Mouse (Mus musculus) myocyte (in vitro differentiated cells): Measurements from ENCODE around the gene Prkaa1. TPM values are rescaled to one million over a fixed set of nuclear protein-coding genes. Genes with fewer than 3 reads are reported as not detected.

Experiments
- H3K27me3 ChIP-seq: one replicate; pipeline ENCODE4 v1.6.1; 2011; ENCODE audit not compliant: control insufficient read depth, insufficient read depth, insufficient read length
- H3K36me3 ChIP-seq: one replicate; pipeline ENCODE4 v1.6.1; 2011; ENCODE audit not compliant: control insufficient read depth, insufficient read depth
- H3K4me2 ChIP-seq: one replicate; pipeline ENCODE4 v1.6.1; 2011; ENCODE audit warnings: low read depth, control low read depth
- H3K4me3 ChIP-seq: one replicate; pipeline ENCODE4 v1.5.1; 2011; ENCODE audit warnings: mild to moderate bottlenecking, control low read depth, moderate library complexity
- H3K79me2 ChIP-seq: one replicate; pipeline ENCODE4 v1.6.1; 2011; ENCODE audit not compliant: control insufficient read depth, insufficient read depth
- H3ac ChIP-seq: one replicate; pipeline ENCODE4 v1.6.1; 2011; ENCODE audit not compliant: control insufficient read depth, insufficient read length
- CEBPB ChIP-seq: IDR thresholded peaks from 2 replicates; pipeline ENCODE4 v1.6.1; 2011; ENCODE audit warnings: mild to moderate bottlenecking, moderate library complexity; ENCODE audit not compliant: poor library complexity, insufficient read depth, severe bottlenecking
- E2F4 ChIP-seq: IDR thresholded peaks from one replicate; pipeline ENCODE4 v1.6.1; 2011; ENCODE audit warnings: mild to moderate bottlenecking, control low read depth, moderate library complexity; ENCODE audit not compliant: insufficient read depth
- MAX ChIP-seq: IDR thresholded peaks from one replicate; pipeline ENCODE4 v1.6.1; 2011; ENCODE audit warnings: low read depth, mild to moderate bottlenecking, control low read depth
- MYOD1 ChIP-seq, 3 experiments: IDR thresholded peaks; one replicate each; pipeline ENCODE4 v1.6.1; 2011; ENCODE audit warnings: control low read depth in 2 of 3, low read depth in 2 of 3, mild to moderate bottlenecking in 2 of 3, moderate library complexity in 1 of 3; ENCODE audit not compliant: insufficient read length in 2 of 3, control insufficient read depth in 1 of 3
- MYOG ChIP-seq, 3 experiments: IDR thresholded peaks; one replicate each; pipeline ENCODE4 v1.6.1; 2011; ENCODE audit warnings: control low read depth in 2 of 3, low read depth in 2 of 3, mild to moderate bottlenecking in 2 of 3; ENCODE audit not compliant: insufficient read length in 2 of 3, control insufficient read depth in 1 of 3, insufficient read depth in 1 of 3
- POLR2A ChIP-seq: IDR thresholded peaks from one replicate; pipeline ENCODE4 v1.6.1; 2011; ENCODE audit warnings: low read depth, mild to moderate bottlenecking, control low read depth, moderate library complexity; ENCODE audit not compliant: insufficient read length
- POLR2AphosphoS2 ChIP-seq: IDR thresholded peaks from one replicate; pipeline ENCODE4 v1.6.1; 2011; ENCODE audit warnings: low read depth, control low read depth; ENCODE audit not compliant: insufficient read length
- REST ChIP-seq: IDR thresholded peaks from one replicate; pipeline ENCODE4 v1.6.1; 2011; ENCODE audit warnings: mild to moderate bottlenecking, control low read depth, moderate library complexity; ENCODE audit not compliant: insufficient read depth, insufficient read length
- SRF ChIP-seq: IDR thresholded peaks from one replicate; pipeline ENCODE4 v1.6.1; 2011; ENCODE audit warnings: low read depth; ENCODE audit not compliant: control insufficient read depth, insufficient read length
- TCF12 ChIP-seq: IDR thresholded peaks from one replicate; pipeline ENCODE4 v1.6.1; 2011; ENCODE audit warnings: mild to moderate bottlenecking, control low read depth; ENCODE audit not compliant: poor library complexity, insufficient read depth, severe bottlenecking
- TCF3 ChIP-seq: IDR thresholded peaks from one replicate; pipeline ENCODE4 v1.6.1; 2011; ENCODE audit warnings: low read depth, control low read depth; ENCODE audit not compliant: insufficient read length
- USF1 ChIP-seq: IDR thresholded peaks from one replicate; pipeline ENCODE4 v1.6.1; 2011; ENCODE audit warnings: low read depth, mild to moderate bottlenecking, control low read depth, moderate library complexity
- polyA plus RNA-seq: library from polyadenylated mRNA; unstranded; fragments of >200 nt; fragmentation: generic; extraction: Trizol; gene quantifications from one replicate; pipeline ENCODE4 v1.2.1, GENCODE M21; 2012; ENCODE audit warnings: missing spikeins

Prkaa1 gene
- polyA plus RNA-seq, 1 experiment: 14.9 TPM

GRCm38 (mm10) chr15:5145196-5145945, 1.7 kb downstream of the Prkaa1 start:
- no peaks in the 10 kb centered on the region for H3K36me3 ChIP-seq
- H3K4me2 ChIP-seq: peak overlapping the region; percentile 95
- peak overlapping the region; percentile 53 for H3K4me3 ChIP-seq
- TF ChIP-seq POLR2AphosphoS2 (no peak), POLR2A (no peak), REST (no peak), CEBPB (no peak)
- peaks cover 63% of the 10 kb centered on the region for H3K79me2 ChIP-seq
- no peak overlapping the region for H3ac ChIP-seq
- no peaks in the 10 kb centered on the region for H3K27me3 ChIP-seq

- peak overlapping the region; percentile 57 for H3K4me2 ChIP-seq
These were observed 5.5 kb downstream of the Prkaa1 start for GRCm38 (mm10) chr15:5149187-5149586.

GRCm38 (mm10) chr15:5152171-5152570, 8.5 kb downstream of the Prkaa1 start:
- no peaks in the 10 kb centered on the region for H3K27me3 ChIP-seq
- TF ChIP-seq REST: no peak
- no peak overlapping the region for H3K4me2 ChIP-seq
- H3ac ChIP-seq: no peak overlapping the region
- H3K36me3 ChIP-seq: no peaks in the 10 kb centered on the region
- H3K4me3 ChIP-seq: no peak overlapping the region
- H3K79me2 ChIP-seq: peaks cover 100% of the 10 kb centered on the region

More at GRCm38 (mm10) chr15:5149187-5149586, 5.5 kb downstream of the Prkaa1 start:
- Histone ChIP-seq H3K27me3 (no peaks in the 10 kb centered on the region), H3ac (no peak overlapping the region), H3K79me2 (peaks cover 100% of the 10 kb centered on the region), H3K36me3 (no peaks in the 10 kb centered on the region), H3K4me3 (no peak overlapping the region)
- TF ChIP-seq TCF12 (no peak), TCF3 (no peak), E2F4 (no peak)

- no peak overlapping the region for H3K4me3 ChIP-seq
- H3K4me2 ChIP-seq: no peak overlapping the region
- H3K36me3 ChIP-seq: no peaks in the 10 kb centered on the region
- peaks cover 100% of the 10 kb centered on the region for H3K79me2 ChIP-seq
- TF ChIP-seq TCF3 (no peak), MYOG (IDR thresholded peaks at IDR 0.05; ENCODE audit: control insufficient read depth in 1 of 3, insufficient read depth in 1 of 3, insufficient read length in 2 of 3, low read depth in 2 of 3) (no peak), REST (no peak), E2F4 (no peak), SRF (no peak), POLR2AphosphoS2 (no peak), USF1 (no peak), MYOD1 (IDR thresholded peaks at IDR 0.05; ENCODE audit: control insufficient read depth in 1 of 3, insufficient read length in 2 of 3, low read depth in 2 of 3) (no peak), CEBPB (no peak), MAX (no peak), TCF12 (no peak), POLR2A (no peak)
- no peak overlapping the region for H3ac ChIP-seq
- no peaks in the 10 kb centered on the region for H3K27me3 ChIP-seq
These were observed 11.0 kb downstream of the Prkaa1 start for GRCm38 (mm10) chr15:5154621-5155020.

GRCm38 (mm10) chr15:5155093-5155492, 11.4 kb downstream of the Prkaa1 start:
- Histone ChIP-seq H3K79me2 (peaks cover 100% of the 10 kb centered on the region), H3ac (no peak overlapping the region), H3K27me3 (no peaks in the 10 kb centered on the region), H3K4me2 (no peak overlapping the region), H3K4me3 (no peak overlapping the region), H3K36me3 (peaks cover under 1% of the 10 kb centered on the region)
- TF ChIP-seq SRF (no peak), MYOD1 (IDR thresholded peaks at IDR 0.05; ENCODE audit: control insufficient read depth in 1 of 3, insufficient read length in 2 of 3, low read depth in 2 of 3) (no peak), MYOG (IDR thresholded peaks at IDR 0.05; ENCODE audit: control insufficient read depth in 1 of 3, insufficient read depth in 1 of 3, insufficient read length in 2 of 3, low read depth in 2 of 3) (no peak), E2F4 (no peak), USF1 (no peak), MAX (no peak), POLR2A (no peak), TCF3 (no peak), CEBPB (no peak), REST (no peak), POLR2AphosphoS2 (no peak), TCF12 (no peak)
